Mouse (Mus musculus): Measurements from ENCODE around the gene 4931428F04Rik.
"Not testable (repeated sequence)": the region's sequence is repeated elsewhere in the genome, so short reads cannot be mapped to it uniquely, and the experiment has no call there.

The 4931428F04Rik gene

DNA sequence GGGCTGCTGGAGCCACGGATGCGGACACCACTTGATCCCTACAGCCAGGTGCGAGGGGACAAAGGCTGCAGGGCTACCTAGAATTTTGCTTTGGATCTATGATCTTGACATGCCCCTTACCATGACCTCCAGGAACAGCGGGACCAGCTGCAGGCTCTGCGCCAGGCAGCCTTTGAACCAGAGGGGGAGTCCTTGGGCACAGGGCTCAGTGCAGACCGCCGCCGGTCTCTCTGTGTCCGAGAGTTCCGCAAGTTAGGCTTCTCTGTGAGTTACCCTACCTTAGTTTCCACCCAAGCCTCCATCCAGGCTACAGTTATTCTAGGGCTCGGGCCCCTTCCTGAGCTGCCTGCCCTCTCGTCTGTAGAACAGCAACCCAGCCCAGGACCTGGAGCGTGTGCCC is 18.0 kb upstream of the 4931428F04Rik start:
- in situ Hi-C loops (cut with MboI, MseI): no loop called here

DNA sequence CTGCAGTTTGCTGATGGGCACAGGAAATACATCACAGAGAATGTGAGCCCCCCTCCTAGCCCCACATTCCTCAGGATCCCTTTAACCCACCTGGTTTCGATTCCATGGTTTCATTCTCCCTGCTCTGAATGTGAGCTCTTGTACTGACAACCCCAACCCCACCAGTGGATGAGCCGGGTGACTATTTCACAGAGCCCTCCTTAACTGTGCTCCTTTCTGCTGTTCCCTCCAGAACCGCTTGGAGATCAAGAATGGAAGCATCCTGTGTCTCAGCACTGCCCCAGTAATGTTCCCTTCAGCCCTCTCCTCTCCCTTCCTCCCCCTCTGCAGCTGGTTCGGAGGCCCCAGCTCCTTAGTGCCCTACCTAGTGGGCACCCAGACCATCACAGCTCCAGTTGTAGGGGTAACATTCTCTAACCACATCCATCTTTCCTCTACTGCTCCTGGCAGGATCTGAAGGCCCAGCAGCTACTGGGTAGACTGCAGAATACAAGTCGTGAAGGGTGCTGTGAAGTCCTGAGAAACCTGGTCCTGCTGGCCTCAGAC is 16.6 kb upstream of the 4931428F04Rik start:
- in situ Hi-C loops (cut with MboI, MseI): no loop called here

- in situ Hi-C loops (cut with MboI, MseI): no loop called here
These were observed 15.8 kb upstream of the 4931428F04Rik start, which contains the start of gene Elmo3 for GRCm38 (mm10) chr8:105305211-105306145. Gene Elmo3, plus strand, starts transcription at chr8:105305601.

- in situ Hi-C loops (cut with MboI, MseI): no loop called here
These were observed 14.9 kb upstream of the 4931428F04Rik start for GRCm38 (mm10) chr8:105304325-105305210.

DNA sequence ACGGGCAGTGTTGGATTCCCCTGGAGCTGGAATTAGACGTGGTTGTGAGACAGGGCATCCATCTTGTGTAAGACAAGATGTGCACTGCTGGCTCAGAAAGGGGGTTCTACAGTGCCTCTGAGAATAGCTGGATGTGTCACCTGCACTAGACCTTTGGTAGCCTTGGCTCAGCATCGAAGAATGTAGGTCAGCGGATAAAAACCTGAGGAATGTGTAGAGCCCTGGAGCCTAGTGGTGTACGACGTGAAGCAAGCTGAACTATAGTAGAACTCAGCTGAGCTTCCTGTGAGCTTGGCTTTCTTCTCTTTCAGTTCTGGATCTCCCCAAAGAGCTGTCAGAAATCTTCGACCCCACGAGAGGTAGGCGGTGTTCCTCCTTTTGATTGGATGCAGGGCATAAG is 14.2 kb upstream of the 4931428F04Rik start:
- in situ Hi-C loops (cut with MboI, MseI): no loop called here

DNA sequence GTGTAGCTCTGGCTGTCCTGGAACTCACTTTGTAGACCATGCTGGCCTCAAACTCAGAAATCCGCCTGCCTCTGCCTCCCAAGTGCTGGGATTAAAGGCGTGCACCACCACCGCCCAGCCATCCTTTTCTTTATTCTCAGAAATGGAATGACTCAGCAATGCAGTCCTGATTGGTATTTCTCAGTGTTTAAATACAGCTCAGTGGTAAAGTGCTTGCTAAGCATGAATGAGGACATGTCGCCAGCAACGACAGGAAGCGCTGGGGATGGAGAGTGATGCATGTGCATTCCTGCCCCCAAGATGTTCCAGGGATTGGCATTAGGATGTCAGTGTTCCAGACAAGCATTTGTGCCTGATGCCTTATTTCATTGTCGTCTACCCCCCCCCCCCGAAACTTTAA is 13.7 kb upstream of the 4931428F04Rik start:
- in situ Hi-C loops (cut with MboI, MseI): no loop called here

- in situ Hi-C loops (cut with MboI, MseI): no loop called here
These were observed 10.3 kb upstream of the 4931428F04Rik start for GRCm38 (mm10) chr8:105299962-105300361.

- in situ Hi-C loops (cut with MboI, MseI): no loop called here
These were observed 8.9 kb upstream of the 4931428F04Rik start for GRCm38 (mm10) chr8:105298351-105299252.

GRCm38 (mm10) chr8:105297511-105298192 is 8.0 kb upstream of the 4931428F04Rik start, which contains the start of gene E2f4:
Gene E2f4, plus strand, starts transcription at chr8:105297663.
- in situ Hi-C loops (cut with MboI, MseI): no loop called here

DNA sequence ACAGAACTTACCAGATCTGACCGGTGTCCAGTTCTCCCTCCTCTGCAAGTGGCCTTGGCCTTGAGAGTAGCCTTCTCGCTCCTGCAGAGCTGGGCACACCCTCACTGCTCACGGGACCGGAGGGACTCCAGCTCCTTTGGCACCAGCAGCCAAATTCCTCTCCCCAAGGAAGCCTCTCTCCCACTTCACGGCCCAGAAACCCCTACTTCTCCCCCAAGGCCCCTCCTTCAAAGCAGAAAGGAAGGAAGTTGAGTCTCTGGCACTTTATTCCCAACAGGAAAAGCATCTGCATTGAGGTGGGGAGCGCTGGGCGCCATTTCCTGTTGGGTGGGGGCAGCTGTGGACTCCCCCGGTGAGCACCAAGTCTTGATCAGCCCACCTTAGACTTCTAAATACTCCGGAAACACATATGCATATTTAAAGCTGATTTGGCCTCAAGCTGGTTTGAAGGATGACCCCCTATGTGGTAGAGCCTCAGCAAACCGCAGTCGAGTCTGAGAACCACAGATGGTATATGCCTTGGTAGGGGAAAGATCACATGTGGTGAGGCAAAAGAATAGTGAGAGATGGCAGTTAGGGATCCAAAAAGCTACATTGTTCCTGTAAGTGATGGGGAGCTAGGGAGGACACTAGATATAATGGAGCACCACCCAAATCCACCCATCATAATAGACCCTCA is 6.4 kb upstream of the 4931428F04Rik start, which contains the start of gene Exoc3l:
Gene Exoc3l, minus strand, starts transcription at position 207 of the 679 bp plus-strand sequence.
- in situ Hi-C loops (cut with MboI, MseI): no loop called here

DNA sequence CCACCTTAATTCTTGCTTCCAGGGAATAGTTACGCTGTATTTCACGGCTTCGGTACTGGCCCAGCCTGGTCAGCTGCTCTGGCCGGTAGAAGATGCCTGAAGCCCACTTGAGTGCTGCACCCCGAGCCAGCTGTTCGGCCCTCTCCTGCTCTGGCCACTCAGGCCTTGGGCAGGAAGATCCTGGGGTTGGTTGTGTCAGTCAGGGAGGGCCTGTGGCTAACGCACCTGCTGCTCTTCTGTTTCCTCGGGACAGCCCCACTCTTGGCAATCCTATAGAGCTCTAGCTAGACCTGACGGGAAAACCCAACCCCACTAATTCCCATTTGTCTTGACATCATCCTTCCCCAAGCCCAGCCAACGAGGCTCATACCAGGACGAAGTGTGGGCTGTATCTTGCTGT is 5.6 kb upstream of the 4931428F04Rik start:
- in situ Hi-C loops (cut with MboI, MseI): no loop called here

- in situ Hi-C loops (cut with MboI, MseI): no loop called here
These were observed 5.1 kb upstream of the 4931428F04Rik start for GRCm38 (mm10) chr8:105294776-105295175.

- in situ Hi-C loops (cut with MboI, MseI): no loop called here
These were observed 3.7 kb upstream of the 4931428F04Rik start for GRCm38 (mm10) chr8:105293405-105293804.

- in situ Hi-C loops (cut with MboI, MseI): no loop called here
These were observed 2.8 kb upstream of the 4931428F04Rik start for GRCm38 (mm10) chr8:105292471-105292870.

DNA sequence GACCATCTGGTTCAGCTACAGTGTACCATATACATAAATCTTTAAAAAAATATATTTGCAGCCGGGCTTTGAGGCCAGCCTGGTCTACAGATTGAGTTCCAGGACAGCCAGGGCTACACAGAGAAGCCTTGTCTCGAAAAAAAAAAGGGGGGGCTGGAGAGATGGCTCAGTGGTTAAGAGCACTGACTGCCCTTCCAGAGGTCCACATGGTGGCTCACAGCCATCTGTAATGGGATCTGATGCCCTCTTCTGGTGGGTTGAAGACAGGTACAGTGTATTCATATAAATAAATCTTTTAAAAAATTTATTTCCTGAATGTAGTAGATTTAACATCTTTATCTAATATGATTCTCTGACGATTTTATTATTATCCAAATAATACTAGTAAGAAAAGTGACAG is 2.1 kb upstream of the 4931428F04Rik start:
- in situ Hi-C loops (cut with MboI, MseI): not testable (repeated sequence)

- in situ Hi-C loops (cut with MboI, MseI): not testable (repeated sequence)
These were observed 1.7 kb upstream of the 4931428F04Rik start for GRCm38 (mm10) chr8:105291364-105291763.

- in situ Hi-C loops (cut with MboI, MseI): no loop called here
These were observed 1.1 kb upstream of the 4931428F04Rik start for GRCm38 (mm10) chr8:105290554-105291314.

DNA sequence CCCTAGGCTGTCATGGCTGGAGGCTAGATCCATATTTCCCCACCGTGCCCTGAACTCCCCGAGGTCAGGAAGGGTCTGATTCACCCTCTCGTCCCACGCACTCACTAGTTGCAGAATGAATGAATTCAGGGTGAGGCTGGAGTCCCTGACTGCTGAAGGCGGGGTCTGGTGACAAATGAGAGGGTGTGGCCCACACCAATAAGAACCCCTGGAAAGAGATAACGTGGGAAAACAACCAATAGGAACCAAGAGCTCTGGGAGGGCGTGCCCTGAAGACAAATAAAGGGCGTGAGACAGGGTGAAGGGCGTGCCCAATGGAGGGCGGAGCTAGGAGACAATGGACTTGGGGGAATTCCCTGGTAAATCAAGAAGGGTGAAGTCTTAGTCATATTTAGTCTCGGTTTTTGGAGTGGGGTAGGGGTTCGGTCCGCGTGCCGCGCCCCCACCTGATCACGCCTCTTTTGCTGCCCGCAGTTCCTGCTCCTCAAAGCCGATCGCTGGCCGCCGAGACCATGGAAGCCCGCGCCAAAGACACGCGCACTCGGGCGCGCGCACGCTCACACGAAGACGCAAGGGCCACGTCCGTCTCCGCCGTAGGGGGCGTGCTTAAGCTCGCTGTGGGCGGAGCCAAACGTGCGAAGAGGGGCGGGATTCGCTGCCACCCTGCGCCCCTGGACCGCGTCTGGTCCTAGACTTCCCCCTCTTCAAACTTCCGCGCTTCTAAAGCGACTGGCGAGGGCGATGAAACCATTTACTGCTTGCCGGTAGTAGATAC is 519 bp downstream of the 4931428F04Rik start:
- in situ Hi-C loops (cut with MboI, MseI): no loop called here
